Mouse (Mus musculus) CH12.LX (cell line): ENCODE data around the gene Ubtd2. TPM values are rescaled to one million over a fixed set of nuclear protein-coding genes. Genes with fewer than 3 reads are reported as not detected.
A peak's percentile ranks its signal among the peaks of the same experiment; 100 is the strongest.

ENCODE experiments used
- DNase-seq: peaks from one replicate; pipeline ENCODE4 v3.0.0-alpha.2; 2013; ENCODE audit errors: extremely low read depth
- H3K27ac ChIP-seq: 2 replicates; pipeline ENCODE4 v1.5.1; 2012; ENCODE audit warnings: low read depth, mild to moderate bottlenecking, control low read depth, moderate library complexity; ENCODE audit not compliant: insufficient read depth
- H3K27me3 ChIP-seq: replicated peaks from 2 replicates; pipeline ENCODE3; 2012; ENCODE audit warnings: inconsistent platforms
- H3K36me3 ChIP-seq, 2 experiments: replicated peaks in 1 of 2; 2 replicates each; pipeline versions ENCODE3 to v1.6.1; 2012; ENCODE audit warnings: inconsistent platforms in 1 of 2, low read length in 1 of 2, mild to moderate bottlenecking in 1 of 2, mixed read lengths in 1 of 2, moderate library complexity in 1 of 2; ENCODE audit not compliant: control insufficient read depth in 1 of 2, insufficient read depth in 1 of 2
- H3K4me1 ChIP-seq, 2 experiments: 2 replicates each; pipeline ENCODE4 v1.6.1; 2012; ENCODE audit warnings: inconsistent platforms in 1 of 2, moderate library complexity in 1 of 2; ENCODE audit not compliant: insufficient read depth in 2 of 2, control insufficient read depth in 1 of 2
- H3K4me2 ChIP-seq: 2 replicates; pipeline ENCODE4 v1.6.1; 2012; ENCODE audit warnings: low read depth, mild to moderate bottlenecking, control low read depth; ENCODE audit not compliant: poor library complexity, insufficient read depth, severe bottlenecking
- H3K4me3 ChIP-seq, 3 experiments: fragments of 150-350 bp in 1 of 3; sonication (generic) in 1 of 3; replicated peaks in 1 of 3; 2 replicates each; pipeline versions ENCODE3 to v1.5.1; 2011 to 2012; ENCODE audit warnings: low read depth in 2 of 3, low read length in 2 of 3, mild to moderate bottlenecking in 2 of 3, moderate library complexity in 2 of 3, control low read depth in 1 of 3, improper control_type of control experiment in 1 of 3, inconsistent platforms in 1 of 3, mixed read lengths in 1 of 3; ENCODE audit not compliant: poor library complexity in 1 of 3
- H3K79me2 ChIP-seq: replicated peaks from 2 replicates; pipeline ENCODE4 v1.6.1; 2012; ENCODE audit warnings: mild to moderate bottlenecking, moderate library complexity; ENCODE audit not compliant: control insufficient read depth, poor library complexity, insufficient read depth, severe bottlenecking; ENCODE audit errors: extremely low read depth
- H3K9ac ChIP-seq: 2 replicates; pipeline ENCODE4 v1.6.1; 2012; ENCODE audit warnings: low read depth, mild to moderate bottlenecking, control low read depth, moderate library complexity; ENCODE audit not compliant: insufficient read depth
- H3K9me3 ChIP-seq: replicated peaks from 2 replicates; pipeline ENCODE3; 2012; ENCODE audit warnings: low read length, inconsistent platforms, mixed read lengths
- BHLHE40 ChIP-seq: IDR thresholded peaks from 2 replicates; pipeline ENCODE4 v1.6.1; 2011; ENCODE audit warnings: mild to moderate bottlenecking, low read depth, low read length, improper control_type of control experiment
- CHD1 ChIP-seq: IDR thresholded peaks from 2 replicates; pipeline ENCODE4 v1.6.1; 2012; ENCODE audit warnings: low read depth, low read length, improper control_type of control experiment, inconsistent platforms
- CHD2 ChIP-seq: IDR thresholded peaks from 2 replicates; pipeline ENCODE4 v1.6.1; 2011; ENCODE audit warnings: low read length, improper control_type of control experiment
- CTCF ChIP-seq, 2 experiments: IDR thresholded peaks in 1 of 2; conservative IDR thresholded peaks in 1 of 2; 2 replicates each; pipeline ENCODE4 v1.5.1; 2011 to 2012; ENCODE audit warnings: low read depth in 2 of 2, low read length in 2 of 2, improper control_type of control experiment in 1 of 2, inconsistent platforms in 1 of 2, mild to moderate bottlenecking in 1 of 2, moderate library complexity in 1 of 2
- E2F4 ChIP-seq: IDR thresholded peaks from 2 replicates; pipeline ENCODE4 v1.6.1; 2011; ENCODE audit warnings: low read depth, low read length, improper control_type of control experiment; ENCODE audit not compliant: insufficient replicate concordance
- ELF1 ChIP-seq: IDR thresholded peaks from 2 replicates; pipeline ENCODE4 v1.6.1; 2014; ENCODE audit warnings: low read depth, mild to moderate bottlenecking, inconsistent platforms, low read length, improper control_type of control experiment
- EP300 ChIP-seq: IDR thresholded peaks from 2 replicates; pipeline ENCODE4 v1.6.1; 2011; ENCODE audit warnings: low read length, improper control_type of control experiment
- ETS1 ChIP-seq: conservative IDR thresholded peaks from 2 replicates; pipeline ENCODE4 v1.6.1; 2012; ENCODE audit warnings: low read depth, mild to moderate bottlenecking, inconsistent platforms, low read length, improper control_type of control experiment, moderate library complexity
- GABPA ChIP-seq: IDR thresholded peaks from 2 replicates; pipeline ENCODE4 v1.6.1; 2012; ENCODE audit warnings: low read depth, low read length, improper control_type of control experiment, inconsistent platforms; ENCODE audit not compliant: insufficient replicate concordance
- HCFC1 ChIP-seq: IDR thresholded peaks from 2 replicates; pipeline ENCODE4 v1.6.1; 2012; ENCODE audit warnings: low read depth, mild to moderate bottlenecking, inconsistent platforms, low read length, improper control_type of control experiment
- IRF4 ChIP-seq: IDR thresholded peaks from 2 replicates; pipeline ENCODE4 v1.6.1; 2014; ENCODE audit warnings: low read depth, mild to moderate bottlenecking, inconsistent platforms, low read length, improper control_type of control experiment
- JUN ChIP-seq: IDR thresholded peaks from 2 replicates; pipeline ENCODE4 v1.6.1; 2011; ENCODE audit warnings: low read depth, mild to moderate bottlenecking, low read length, improper control_type of control experiment, moderate library complexity; ENCODE audit not compliant: insufficient read depth
- JUND ChIP-seq: conservative IDR thresholded peaks from 2 replicates; pipeline ENCODE4 v1.6.1; 2011; ENCODE audit warnings: low read depth, low read length, improper control_type of control experiment
- KAT2A ChIP-seq: IDR thresholded peaks from 2 replicates; pipeline ENCODE4 v1.6.1; 2012; ENCODE audit warnings: low read length, improper control_type of control experiment, inconsistent platforms; ENCODE audit not compliant: insufficient replicate concordance
- MAFK ChIP-seq: IDR thresholded peaks from 2 replicates; pipeline ENCODE4 v1.6.1; 2011; ENCODE audit warnings: low read length, improper control_type of control experiment; ENCODE audit not compliant: insufficient replicate concordance
- MAX ChIP-seq: IDR thresholded peaks from 2 replicates; pipeline ENCODE4 v1.6.1; 2011; ENCODE audit warnings: low read length, improper control_type of control experiment
- MAZ ChIP-seq: IDR thresholded peaks from 2 replicates; pipeline ENCODE4 v1.6.1; 2012; ENCODE audit warnings: low read depth, mild to moderate bottlenecking, inconsistent platforms, low read length, improper control_type of control experiment, moderate library complexity
- MEF2A ChIP-seq: IDR thresholded peaks from 2 replicates; pipeline ENCODE4 v1.6.1; 2014; ENCODE audit warnings: low read depth, mild to moderate bottlenecking, inconsistent platforms, low read length, improper control_type of control experiment, borderline replicate concordance
- MXI1 ChIP-seq: IDR thresholded peaks from 2 replicates; pipeline ENCODE4 v1.6.1; 2011; ENCODE audit warnings: mild to moderate bottlenecking, low read depth, low read length, improper control_type of control experiment
- MYC ChIP-seq: IDR thresholded peaks from 2 replicates; pipeline ENCODE4 v1.6.1; 2011; ENCODE audit warnings: low read depth, mild to moderate bottlenecking, improper control_type of control experiment, low read length
- NELFE ChIP-seq: IDR thresholded peaks from 2 replicates; pipeline ENCODE4 v1.6.1; 2011; ENCODE audit warnings: low read depth, low read length, improper control_type of control experiment
- NRF1 ChIP-seq: IDR thresholded peaks from 2 replicates; pipeline ENCODE4 v1.6.1; 2014; ENCODE audit warnings: low read depth, mild to moderate bottlenecking, inconsistent platforms, low read length, improper control_type of control experiment, moderate library complexity
- PAX5 ChIP-seq: IDR thresholded peaks from 2 replicates; pipeline ENCODE4 v1.6.1; 2012; ENCODE audit warnings: low read length, inconsistent platforms, mixed read lengths
- POLR2A ChIP-seq: IDR thresholded peaks from 2 replicates; pipeline ENCODE4 v1.6.1; 2011; ENCODE audit warnings: low read depth, mild to moderate bottlenecking, improper control_type of control experiment, low read length
- POLR2AphosphoS2 ChIP-seq: IDR thresholded peaks from 2 replicates; pipeline ENCODE4 v1.6.1; 2011; ENCODE audit warnings: low read depth, low read length, improper control_type of control experiment
- RAD21 ChIP-seq: IDR thresholded peaks from 2 replicates; pipeline ENCODE4 v1.6.1; 2011; ENCODE audit warnings: low read depth, mild to moderate bottlenecking, low read length, improper control_type of control experiment, moderate library complexity
- RCOR1 ChIP-seq: conservative IDR thresholded peaks from 2 replicates; pipeline ENCODE4 v1.6.1; 2012; ENCODE audit warnings: low read depth, mild to moderate bottlenecking, inconsistent platforms, low read length, improper control_type of control experiment
- SIN3A ChIP-seq: IDR thresholded peaks from 2 replicates; pipeline ENCODE4 v1.6.1; 2012; ENCODE audit warnings: low read length, improper control_type of control experiment, inconsistent platforms
- SMC3 ChIP-seq: IDR thresholded peaks from 2 replicates; pipeline ENCODE4 v1.6.1; 2011; ENCODE audit warnings: low read depth, low read length, improper control_type of control experiment
- TBP ChIP-seq: conservative IDR thresholded peaks from 2 replicates; pipeline ENCODE4 v1.6.1; 2011; ENCODE audit warnings: low read depth, low read length, improper control_type of control experiment
- TCF12 ChIP-seq: IDR thresholded peaks from 2 replicates; pipeline ENCODE4 v1.6.1; 2014; ENCODE audit warnings: low read depth, mild to moderate bottlenecking, inconsistent platforms, low read length, improper control_type of control experiment
- UBTF ChIP-seq: IDR thresholded peaks from 2 replicates; pipeline ENCODE4 v1.6.1; 2012; ENCODE audit warnings: low read depth, mild to moderate bottlenecking, inconsistent platforms, low read length, improper control_type of control experiment, moderate library complexity
- USF1 ChIP-seq: IDR thresholded peaks from 2 replicates; pipeline ENCODE4 v1.6.1; 2014; ENCODE audit warnings: low read depth, mild to moderate bottlenecking, inconsistent platforms, low read length, improper control_type of control experiment
- USF2 ChIP-seq: conservative IDR thresholded peaks from 2 replicates; pipeline ENCODE4 v1.6.1; 2011; ENCODE audit warnings: low read depth, low read length, improper control_type of control experiment
- ZC3H11A ChIP-seq: IDR thresholded peaks from 2 replicates; pipeline ENCODE4 v1.6.1; 2012; ENCODE audit warnings: low read depth, mild to moderate bottlenecking, inconsistent platforms, low read length, improper control_type of control experiment
- ZKSCAN1 ChIP-seq: IDR thresholded peaks from 2 replicates; pipeline ENCODE4 v1.6.1; 2012; ENCODE audit warnings: low read depth, inconsistent platforms, low read length, improper control_type of control experiment, borderline replicate concordance
- ZMIZ1 ChIP-seq: IDR thresholded peaks from 2 replicates; pipeline ENCODE4 v1.6.1; 2012; ENCODE audit warnings: low read depth, mild to moderate bottlenecking, inconsistent platforms, low read length, improper control_type of control experiment
- ZNF384 ChIP-seq: IDR thresholded peaks from 2 replicates; pipeline ENCODE4 v1.6.1; 2012; ENCODE audit warnings: low read depth, low read length, improper control_type of control experiment, inconsistent platforms
- dilution Hi-C: fragments of 300-500 bp; cut with MboI; formaldehyde crosslinking; loops from 2 replicates; pipeline ENCODE4 v1.14.3; 2020; ENCODE audit warnings: low sequenced_read_pairs; ENCODE audit not compliant: extremely low pct_unique_long_range_greater_than_20kb, extremely low pct_ligation_motif_present
- in situ Hi-C: fragments of 300-500 bp; cut with MboI; formaldehyde crosslinking; loops from 3 replicates; pipeline ENCODE4 v1.14.3; 2019; ENCODE audit warnings: low sequenced_read_pairs, low pct_ligation_motif_present, low pct_unique_long_range_greater_than_20kb, mixed read lengths
- polyA plus RNA-seq: library from polyadenylated mRNA; unstranded; fragments of >175 nt; gene quantifications from 2 replicates; pipeline ENCODE4 v1.2.1, GENCODE M21; 2012; ENCODE audit warnings: low read depth; ENCODE audit not compliant: insufficient read length
- total RNA-seq, 2 experiments: library from RNA; depleted of rRNA; stranded (reverse); fragments of 300-350 nt in 1 of 2; fragments of >200 nt in 1 of 2; gene quantifications; 2 replicates each; pipeline ENCODE4 v1.2.3; 2012 to 2014

Ubtd2 gene
- total and polyA plus RNA-seq, 3 experiments = 10.3 to 18.2 (median 17.8) TPM

GRCm38 (mm10) chr11:32550102-32550501, 94.9 kb downstream of the Ubtd2 start:
- Histone ChIP-seq H3K27me3 (no peaks in the 10 kb centered on the region), H3K4me2 (no peak overlapping the region), H3K36me3 (peaks cover 0 to 68% of the 10 kb centered on the region in 2 experiments), H3K4me3 (no peak overlapping the region)
- in situ Hi-C loops = no loop called here
- TF ChIP-seq ZNF384 = no peak
- no peak for TF ChIP-seq KAT2A
- TF ChIP-seq BHLHE40 = peak; percentile 77
- no peak for TF ChIP-seq CTCF (conservative IDR thresholded peaks at IDR 0.05 in 1 of 2, IDR thresholded peaks at IDR 0.05 in 1 of 2; ENCODE audit: low read depth in 2 of 2, low read length in 2 of 2)
- TF ChIP-seq EP300 = peak; percentile 84
- TF ChIP-seq ZC3H11A = no peak
- 0 out of 2 replicates have a peak, but pooled peaks have one; percentile 60 for TF ChIP-seq RCOR1
- no peak for TF ChIP-seq CHD1
- 0 out of 2 replicates have a peak, but pooled peaks have one; percentile 16 for TF ChIP-seq MYC
- TF ChIP-seq MAZ = no peak
- TF ChIP-seq USF2 = no peak
- no peak for TF ChIP-seq ZKSCAN1
- TF ChIP-seq USF1 = no peak
- peak; percentile 76 for TF ChIP-seq MEF2A
- TF ChIP-seq ETS1 = peak; percentile 97
- no peak for TF ChIP-seq SMC3
- TF ChIP-seq NELFE = no peak
- no peak for TF ChIP-seq CHD2
- no peak for TF ChIP-seq POLR2A
- no peak for TF ChIP-seq MAX
- no peak; the same call in 1 of the 2 replicates for TF ChIP-seq RAD21
- peak; percentile 59; the same call in 1 of the 2 replicates for TF ChIP-seq SIN3A
- TF ChIP-seq JUN = no peak
- TF ChIP-seq NRF1 = 0 out of 2 replicates have a peak, but pooled peaks have one; percentile 38
- TF ChIP-seq TCF12 = peak; percentile 81; the same call in 1 of the 2 replicates
- TF ChIP-seq UBTF = no peak
- TF ChIP-seq GABPA = no peak
- TF ChIP-seq JUND = peak; percentile 13; the same call in 1 of the 2 replicates
- no peak for TF ChIP-seq TBP
- TF ChIP-seq PAX5 = no peak
- no peak for TF ChIP-seq POLR2AphosphoS2
- no peak for TF ChIP-seq MXI1
- no peak for TF ChIP-seq E2F4
- no peak for TF ChIP-seq HCFC1
- TF ChIP-seq ELF1 = no peak
- peak; percentile 61; the same call in 1 of the 2 replicates for TF ChIP-seq IRF4
- TF ChIP-seq MAFK = no peak
- TF ChIP-seq ZMIZ1 = no peak
- TF ChIP-seq, all 38 proteins: peak for 11
- H3K4me1 ChIP-seq = peaks cover 25 to 95% of the 10 kb centered on the region in 2 experiments
- no peak overlapping the region for H3K9ac ChIP-seq
- H3K79me2 ChIP-seq = no peaks in the 10 kb centered on the region
- dilution Hi-C loops = no loop called here
- H3K27ac ChIP-seq = no peak overlapping the region
- H3K9me3 ChIP-seq = no peaks in the 10 kb centered on the region
- DNase-seq = peak; percentile 91
